Mouse (Mus musculus) heart, adult 2 months (tissue): Measurements from ENCODE around the gene Rnh1. TPM values are rescaled to one million over a fixed set of nuclear protein-coding genes. Genes with fewer than 3 reads are reported as not detected.

Experiments
- DNase-seq, 2 experiments: peaks; one replicate each; pipeline ENCODE4 v3.0.0; 2021
- H3K27ac ChIP-seq: fragments of 200-600 bp; 2 replicates; pipeline ENCODE4 v1.8.1; 2022
- H3K27me3 ChIP-seq: fragments of 200-500 bp; 2 replicates; pipeline ENCODE4 v1.6.1; 2012; ENCODE audit warnings: mild to moderate bottlenecking, low read length, inconsistent platforms, mixed read lengths; ENCODE audit not compliant: control insufficient read depth, insufficient read depth
- H3K36me3 ChIP-seq: fragments of 200-500 bp; 2 replicates; pipeline ENCODE4 v1.6.1; 2012; ENCODE audit warnings: low read length, inconsistent platforms; ENCODE audit not compliant: control insufficient read depth, insufficient read depth
- H3K4me1 ChIP-seq: fragments of 200-500 bp; 2 replicates; pipeline ENCODE4 v1.6.1; 2011; ENCODE audit warnings: low read length; ENCODE audit not compliant: control insufficient read depth, insufficient read depth
- H3K4me3 ChIP-seq: fragments of 200-600 bp; 2 replicates; pipeline ENCODE4 v1.8.1; 2022
- H3K79me2 ChIP-seq: fragments of 200-500 bp; replicated peaks from 2 replicates; pipeline ENCODE4 v1.6.1; 2012; ENCODE audit warnings: mild to moderate bottlenecking, inconsistent platforms, low read length, moderate library complexity, mixed read lengths; ENCODE audit not compliant: control insufficient read depth, insufficient read depth
- H3K9ac ChIP-seq: fragments of 200-500 bp; 2 replicates; pipeline ENCODE4 v1.6.1; 2012; ENCODE audit warnings: low read depth, mild to moderate bottlenecking, control low read depth, inconsistent platforms, low read length, mixed read lengths
- CTCF ChIP-seq: fragments of 200-600 bp; IDR thresholded peaks from 2 replicates; pipeline ENCODE4 v1.8.1; 2022; ENCODE audit warnings: antibody characterized with exemption, mild to moderate bottlenecking, moderate library complexity
- EP300 ChIP-seq: fragments of 200-500 bp; IDR thresholded peaks from 2 replicates; pipeline ENCODE4 v1.6.1; 2011; ENCODE audit warnings: low read depth, low read length, control low read depth; ENCODE audit not compliant: insufficient read depth
- POLR2A ChIP-seq: fragments of 200-500 bp; IDR thresholded peaks from 2 replicates; pipeline ENCODE4 v1.6.1; 2011; ENCODE audit warnings: mild to moderate bottlenecking, low read depth, low read length, control low read depth; ENCODE audit not compliant: insufficient read depth
- WGBS: fragments of 180-500 bp; shearing (Covaris S2); methylation state at CpG from one replicate; pipeline ENCODE4 v1.1.7; 2018; 5-methylcytosine and 5-hydroxymethylcytosine counted together
- intact Hi-C: fragments of 180-260 bp; cut with DNase I; formaldehyde crosslinking; loops from one replicate; pipeline ENCODE4 v1.15.1; 2025
- polyA plus RNA-seq: library from polyadenylated mRNA; depleted of rRNA; stranded (reverse); fragments of >200 nt; gene quantifications from 2 replicates; pipeline ENCODE4 v1.2.3, GENCODE M21; 2012
- total RNA-seq, 2 experiments: library from RNA; stranded (reverse); gene quantifications; 2 replicates each; pipeline ENCODE4 v1.2.3; 2021

The Rnh1 gene
- total and polyA plus RNA-seq, 3 experiments: 62.9 to 73.9 (median 73.2) TPM

DNA sequence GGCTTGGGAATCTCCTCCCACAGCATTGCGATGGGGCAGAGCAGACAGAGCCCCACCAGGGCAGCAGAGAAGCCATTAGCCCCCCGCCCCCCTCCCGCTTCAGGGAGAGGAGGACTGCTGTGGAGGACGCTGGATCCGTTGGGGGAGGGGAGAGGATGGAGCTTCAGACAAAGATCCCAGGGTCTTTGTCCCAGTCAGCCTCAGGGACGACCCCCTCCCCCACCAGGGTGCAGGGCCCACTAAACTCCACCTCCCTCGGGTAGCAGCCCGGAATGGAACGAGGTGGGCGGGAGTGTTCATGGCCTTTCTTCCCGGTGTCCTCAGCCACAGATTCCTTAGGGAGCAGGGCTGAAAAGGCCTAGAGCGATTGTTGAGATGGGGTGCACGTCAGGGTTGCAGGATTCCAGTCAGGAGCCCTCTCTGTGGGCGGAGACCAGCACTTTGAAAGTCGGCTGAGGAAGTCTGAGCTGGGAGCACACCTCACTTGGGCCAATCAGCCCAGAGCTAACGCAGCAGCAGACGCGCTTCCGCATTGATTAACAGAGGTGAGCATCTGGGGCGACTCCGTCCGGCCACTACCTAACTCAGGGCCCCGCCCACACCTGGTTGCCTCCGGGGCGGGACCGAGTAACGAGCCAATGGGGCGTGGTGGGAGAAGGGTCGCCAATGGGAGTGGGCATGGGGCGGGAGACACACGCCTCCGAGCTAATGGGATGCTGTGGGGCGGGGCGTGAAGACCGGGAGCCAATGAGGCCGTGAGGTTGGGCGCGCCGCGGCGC, 42.6 kb upstream of the Rnh1 start, which contains the start of gene Rassf7:
Gene Rassf7 (plus strand): TSS at position 760 of the 779 bp plus-strand sequence.
- peak within 1 kb of the TSS; percentile 31 for H3K9ac ChIP-seq
- peak within 1 kb of the TSS; percentile 54 for H3K4me3 ChIP-seq
- H3K27me3 ChIP-seq: no peaks in the 10 kb centered on the region
- peak; percentile 85 to 91 for DNase-seq
- H3K27ac ChIP-seq: no peak within 1 kb of the TSS
- peaks cover 2% of the 10 kb centered on the region; the same call in 1 of the 2 replicates for H3K4me1 ChIP-seq
- H3K79me2 ChIP-seq: no peaks in the 10 kb centered on the region
- H3K36me3 ChIP-seq: no peaks in the 10 kb centered on the region
- intact Hi-C loops: no loop called here
- TF ChIP-seq CTCF: no peak
- TF ChIP-seq EP300: no peak
- TF ChIP-seq POLR2A: no peak
- WGBS: 5% methylated on average over 41 of the region's 41 CpGs

DNA sequence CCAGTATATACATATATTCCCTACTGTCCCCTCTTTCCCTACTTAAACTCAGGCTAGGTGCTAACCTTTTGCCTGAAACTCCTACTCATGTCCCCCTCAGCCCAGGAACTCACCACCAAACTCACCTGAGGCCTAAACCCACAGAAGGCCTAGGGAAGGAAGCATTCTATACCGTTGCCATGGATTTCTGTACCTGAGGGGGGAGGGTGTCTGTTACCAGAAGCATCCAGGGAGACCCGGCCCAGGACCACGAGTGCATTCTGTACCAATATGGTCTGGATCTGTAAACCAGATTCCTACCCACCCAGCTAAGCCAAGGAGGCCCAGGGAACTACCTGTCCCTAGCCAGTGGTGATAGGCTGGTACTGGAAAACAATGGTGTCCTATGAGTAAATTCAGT, 41.7 kb upstream of the Rnh1 start:
- intact Hi-C loops: no loop called here
- TF ChIP-seq CTCF (no peak), EP300 (no peak), POLR2A (no peak)
- Histone ChIP-seq H3K4me1 (peaks cover 2% of the 10 kb centered on the region; the same call in 1 of the 2 replicates), H3K36me3 (no peaks in the 10 kb centered on the region), H3K9ac (no peak overlapping the region), H3K27ac (no peak overlapping the region), H3K27me3 (no peaks in the 10 kb centered on the region), H3K79me2 (no peaks in the 10 kb centered on the region), H3K4me3 (no peak overlapping the region)
- WGBS: 89% methylated on average over 3 of the region's 3 CpGs
- no peak for DNase-seq

DNA sequence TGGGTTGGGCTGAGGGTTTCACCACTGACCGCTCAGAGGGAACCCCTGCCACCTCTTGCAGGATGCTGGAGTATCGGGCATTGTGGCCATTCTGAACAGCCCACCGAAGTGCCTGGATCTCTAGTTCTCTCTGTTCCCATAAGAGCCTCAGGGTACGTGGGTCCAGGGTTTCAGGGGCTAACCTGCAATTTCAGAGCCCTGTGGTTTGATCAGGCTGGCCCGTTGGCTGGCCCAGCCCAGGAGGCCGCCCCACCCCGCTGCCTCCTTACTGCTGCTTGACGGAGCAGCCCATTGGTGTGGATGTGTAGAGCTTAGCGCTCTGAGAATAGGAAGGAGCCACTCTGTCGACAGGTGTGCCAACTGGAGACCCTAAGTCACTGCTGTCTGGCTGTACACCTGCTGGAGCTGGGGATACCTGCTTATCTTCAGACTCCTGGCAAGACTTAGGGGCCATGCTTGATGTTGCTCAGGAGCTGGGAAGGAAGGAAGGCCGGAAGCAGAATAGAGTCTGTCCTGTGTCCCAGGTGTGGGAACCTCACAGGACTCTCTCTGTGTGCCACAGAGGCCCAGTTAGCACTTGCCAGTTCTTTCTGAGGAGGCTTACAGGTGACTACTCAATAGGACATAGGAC, 41.1 kb upstream of the Rnh1 start, which contains the start of gene Lmntd2:
Gene Lmntd2 (minus strand): TSS at position 476 of the 631 bp plus-strand sequence.
- Histone ChIP-seq H3K27ac (no peak within 1 kb of the TSS), H3K79me2 (no peaks in the 10 kb centered on the region), H3K36me3 (no peaks in the 10 kb centered on the region), H3K4me1 (peaks cover 2% of the 10 kb centered on the region; the same call in 1 of the 2 replicates), H3K27me3 (no peaks in the 10 kb centered on the region), H3K4me3 (no peak within 1 kb of the TSS), H3K9ac (no peak within 1 kb of the TSS)
- TF ChIP-seq EP300 (no peak), POLR2A (no peak), CTCF (no peak)
- intact Hi-C loops: no loop called here
- DNase-seq: no peak
- WGBS: 90% methylated on average over 11 of the region's 11 CpGs

DNA sequence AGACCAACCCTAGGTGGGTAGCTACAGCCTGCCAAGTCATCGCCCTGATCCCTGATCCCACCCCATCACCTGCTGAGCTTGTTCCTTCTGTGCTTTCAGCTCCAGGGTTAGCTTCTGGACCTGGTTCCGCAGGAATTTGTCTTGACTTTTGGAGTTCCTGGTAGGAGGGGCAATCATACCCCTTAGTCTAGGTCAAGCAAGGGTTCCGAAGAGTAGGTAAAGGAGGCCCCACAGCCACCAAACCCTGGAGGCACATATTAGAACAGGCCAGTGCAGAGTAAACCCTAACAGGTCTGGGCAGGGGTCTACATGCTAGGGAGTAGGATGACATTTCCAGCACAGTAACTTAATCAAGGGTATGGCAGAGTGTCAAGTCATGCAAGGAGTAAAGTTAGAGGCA, 40.5 kb upstream of the Rnh1 start:
- H3K9ac ChIP-seq: no peak overlapping the region
- TF ChIP-seq POLR2A (no peak), CTCF (no peak), EP300 (no peak)
- intact Hi-C loops: no loop called here

DNA sequence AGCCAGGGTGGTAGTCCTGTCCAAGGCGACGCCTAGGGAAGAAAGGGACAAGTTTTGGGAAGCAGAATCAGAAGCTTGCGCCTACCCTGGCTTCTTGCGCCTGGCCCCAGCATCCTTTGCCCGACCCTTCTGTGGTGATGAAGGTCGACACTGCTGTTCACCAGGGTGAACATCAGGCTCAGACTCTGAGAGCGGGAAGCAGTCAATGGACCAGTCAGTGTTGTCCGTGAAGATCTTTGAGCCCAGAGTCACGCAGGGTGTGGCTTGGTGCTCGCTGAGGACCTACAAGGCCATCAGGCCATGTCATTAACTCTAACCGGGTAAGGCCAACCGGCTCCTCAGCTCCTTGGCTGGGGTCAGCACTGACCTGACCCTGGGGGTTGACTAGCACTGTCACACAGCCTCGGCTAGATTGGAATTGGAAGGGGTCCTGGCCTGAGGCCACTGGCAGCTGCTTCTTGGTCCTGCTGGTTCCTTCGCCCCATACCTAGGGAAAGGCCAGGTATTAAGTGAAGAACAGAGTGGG, 38.0 kb upstream of the Rnh1 start:
- WGBS: 86% methylated on average over 14 of the region's 14 CpGs
- Histone ChIP-seq H3K27ac (no peak overlapping the region), H3K9ac (no peak overlapping the region), H3K4me3 (no peak overlapping the region), H3K4me1 (no peaks in the 10 kb centered on the region), H3K27me3 (no peaks in the 10 kb centered on the region), H3K79me2 (no peaks in the 10 kb centered on the region), H3K36me3 (no peaks in the 10 kb centered on the region)
- no peak for TF ChIP-seq CTCF
- no peak for TF ChIP-seq EP300
- TF ChIP-seq POLR2A: no peak
- DNase-seq: no peak
- intact Hi-C loops: no loop called here

More for the DNA sequence above, 40.5 kb upstream of the Rnh1 start:
- Histone ChIP-seq H3K27me3 (no peaks in the 10 kb centered on the region), H3K27ac (no peak overlapping the region), H3K4me3 (no peak overlapping the region), H3K4me1 (peaks cover 2% of the 10 kb centered on the region; the same call in 1 of the 2 replicates), H3K79me2 (no peaks in the 10 kb centered on the region), H3K36me3 (no peaks in the 10 kb centered on the region)
- no peak for DNase-seq
- 84% methylated on average over 3 of the region's 3 CpGs for WGBS

DNA sequence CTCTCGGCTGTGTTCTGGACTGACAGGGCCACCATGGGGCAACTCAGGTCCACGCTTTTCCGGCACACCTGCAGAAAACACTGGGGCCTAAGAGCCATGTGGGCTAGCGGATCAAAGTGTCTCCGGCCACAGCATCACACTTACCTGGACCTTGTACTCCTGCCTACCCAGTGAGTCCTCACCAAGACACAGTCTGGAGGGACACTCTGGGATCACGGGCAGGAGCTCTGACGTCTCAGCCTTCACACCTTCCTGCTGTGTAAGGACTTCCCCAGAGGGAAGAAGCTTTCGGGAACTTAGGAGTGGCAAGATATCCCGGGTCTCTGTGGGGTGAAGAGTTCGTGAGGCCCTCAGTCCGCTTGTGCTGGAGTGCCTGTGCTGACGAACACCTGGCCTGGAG, 37.5 kb upstream of the Rnh1 start:
- Histone ChIP-seq H3K4me3 (no peak overlapping the region), H3K36me3 (no peaks in the 10 kb centered on the region), H3K79me2 (no peaks in the 10 kb centered on the region), H3K27ac (no peak overlapping the region), H3K4me1 (no peaks in the 10 kb centered on the region), H3K9ac (no peak overlapping the region), H3K27me3 (no peaks in the 10 kb centered on the region)
- DNase-seq: no peak
- intact Hi-C loops: no loop called here
- no peak for TF ChIP-seq EP300
- TF ChIP-seq POLR2A: no peak
- TF ChIP-seq CTCF: no peak
- 68% methylated on average over 12 of the region's 12 CpGs for WGBS
